Mouse (Mus musculus): ENCODE measurements around the gene Zfp759.
"Not testable (repeated sequence)": the region's sequence is repeated elsewhere in the genome, so short reads cannot be mapped to it uniquely, and the experiment has no call there.

Zfp759 gene

GRCm38 (mm10) chr13:67121360-67121759 lies at the start of gene Zfp759:
Gene Zfp759 (plus strand): TSS chr13:67121660.
- in situ Hi-C loops (cut with MboI, MseI) = loop anchor here (5.0 kb wide), 1 partner anchor 186 kb away; the partner anchor contains the start of gene Zfp457

GRCm38 (mm10) chr13:67072786-67073185 lies 48.7 kb upstream of the Zfp759 start:
- in situ Hi-C loops (cut with MboI, MseI) = no loop called here

- in situ Hi-C loops (cut with MboI, MseI) = no loop called here
Observed at GRCm38 (mm10) chr13:67077244-67077643, 44.2 kb upstream of the Zfp759 start.

- in situ Hi-C loops (cut with MboI, MseI) = no loop called here
Observed at GRCm38 (mm10) chr13:67081142-67081713, 40.2 kb upstream of the Zfp759 start.

- in situ Hi-C loops (cut with MboI, MseI) = no loop called here
Observed at GRCm38 (mm10) chr13:67081946-67082345, 39.5 kb upstream of the Zfp759 start.

GRCm38 (mm10) chr13:67090154-67090553 lies 31.3 kb upstream of the Zfp759 start:
- in situ Hi-C loops (cut with MboI, MseI) = no loop called here

- in situ Hi-C loops (cut with MboI, MseI) = no loop called here
Observed at GRCm38 (mm10) chr13:67097876-67098275, 23.6 kb upstream of the Zfp759 start, which contains the start of gene Zfp708. Gene Zfp708 (minus strand): TSS chr13:67097976.

GRCm38 (mm10) chr13:67107681-67108080 lies 13.8 kb upstream of the Zfp759 start:
- in situ Hi-C loops (cut with MboI, MseI) = no loop called here

GRCm38 (mm10) chr13:67108194-67108820 lies 13.2 kb upstream of the Zfp759 start, which contains the start of gene Gm28557:
Gene Gm28557 (minus strand): TSS chr13:67108604.
- in situ Hi-C loops (cut with MboI, MseI) = no loop called here

- in situ Hi-C loops (cut with MboI, MseI) = no loop called here
Observed at GRCm38 (mm10) chr13:67108821-67109206, 12.6 kb upstream of the Zfp759 start.

- in situ Hi-C loops (cut with MboI, MseI) = no loop called here
Observed at GRCm38 (mm10) chr13:67112096-67112495, 9.4 kb upstream of the Zfp759 start.

- in situ Hi-C loops (cut with MboI, MseI) = no loop called here
Observed at GRCm38 (mm10) chr13:67113287-67113686, 8.2 kb upstream of the Zfp759 start.

- in situ Hi-C loops (cut with MboI, MseI) = not testable (repeated sequence)
Observed at GRCm38 (mm10) chr13:67116163-67116562, 5.3 kb upstream of the Zfp759 start, which contains the start of gene Rslcan18. Gene Rslcan18 (minus strand): TSS chr13:67116263.

GRCm38 (mm10) chr13:67124460-67124859 lies 3.0 kb downstream of the Zfp759 start:
- in situ Hi-C loops (cut with MboI, MseI) = loop anchor here (5.0 kb wide), 1 partner anchor 183 kb away; the partner anchor contains the start of gene Zfp457

- in situ Hi-C loops (cut with MboI, MseI) = not testable (repeated sequence)
Observed at GRCm38 (mm10) chr13:67127507-67127906, 6.0 kb downstream of the Zfp759 start.

GRCm38 (mm10) chr13:67128038-67128721 lies 6.7 kb downstream of the Zfp759 start:
- in situ Hi-C loops (cut with MboI, MseI) = no loop called here

GRCm38 (mm10) chr13:67166122-67166521 lies 44.7 kb downstream of the Zfp759 start:
- in situ Hi-C loops (cut with MboI, MseI) = not testable (repeated sequence)

GRCm38 (mm10) chr13:67172991-67173722 lies 51.7 kb downstream of the Zfp759 start, which contains the start of gene Rsl1:
Gene Rsl1 (plus strand): TSS chr13:67173182.
- in situ Hi-C loops (cut with MboI, MseI) = loop anchor here (10.0 kb wide), 1 partner anchor 202 kb away; the partner anchor contains the start of genes Gm28041 and Zfp456

GRCm38 (mm10) chr13:67173723-67174055 lies 52.2 kb downstream of the Zfp759 start:
- in situ Hi-C loops (cut with MboI, MseI) = loop anchor here (10.0 kb wide), 1 partner anchor 201 kb away; the partner anchor contains the start of genes Gm28041 and Zfp456
